Mouse (Mus musculus): Measurements from ENCODE around the gene Rusc2.

GRCm38 (mm10) chr4:43372155-43372554 lies 9.6 kb upstream of the Rusc2 start:
- peak; percentile 54 for TF ChIP-seq CTCF (IDR thresholded peaks at IDR 0.05; ENCODE audit: low read depth)
- no peak for TF ChIP-seq EP300 (IDR thresholded peaks at IDR 0.05; ENCODE audit: low read depth)

All from liver, postnatal 0 days (tissue).